ENCODE assay signal across 13 mouse cellular contexts in the genomic region with DNA sequence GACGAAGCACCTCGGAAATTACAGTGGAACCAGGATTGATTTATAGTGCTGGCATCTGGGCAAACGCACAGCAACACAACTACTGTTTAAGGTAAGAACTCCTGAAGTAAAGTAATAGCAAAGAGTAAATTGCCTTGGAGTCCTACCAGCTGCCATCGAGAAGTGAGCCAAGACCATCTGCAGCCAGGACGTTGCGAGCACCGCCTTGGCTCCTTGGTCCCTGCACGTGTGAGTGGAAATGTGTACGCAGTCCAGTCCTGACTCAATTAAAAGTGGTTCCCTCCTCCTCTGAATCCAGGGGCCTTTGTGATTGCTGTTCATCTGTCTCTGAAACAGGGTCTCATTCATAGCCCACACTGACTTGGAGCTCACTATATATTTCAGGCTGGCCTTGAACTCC.
DNase-seq lines count a peak whose midpoint lies in the region; ATAC-seq lines count a peak whose summit lies in the region.
"Had no signal": no experiment of that assay in that cellular context is flagged by ENCODE, and none has a peak within 500 bp of the region (broad histone marks: within the 10 kb centered on the region; RNA-seq: fewer than 3 reads in every experiment).

No protein-coding gene starts in this region.

- H3K4me1 ChIP-seq in heart, embryonic 16.5 days (ENCODE audit: control insufficient read depth, insufficient read depth, low read length), result peaks cover 64% of the 10 kb centered on the region

- no peaks in the 10 kb centered on the region for H3K36me3 ChIP-seq in heart, embryonic 16.5 days (ENCODE audit: control insufficient read depth, insufficient read depth)

- no peak for ATAC-seq in heart, embryonic 16.5 days (replicated peaks; ENCODE audit: extremely low read depth, insufficient read depth, low FRiP score)
- ATAC-seq in cerebellum, adult (ENCODE audit: insufficient number of reproducible peaks, low FRiP score, low TSS enrichment), result no peak
- ATAC-seq: inflammation-experienced regulatory T-cells, adult 6 months had no signal

- H3K9ac ChIP-seq in heart, embryonic 16.5 days (ENCODE audit: low read length), result peak overlapping the region; percentile 35; the same call in 1 of the 2 replicates

- peak; percentile 58 to 65 for DNase-seq in cerebellum, postnatal 10 days
- DNase-seq in cerebellum, adult 9-10 months, result no peak
- no peak for DNase-seq in heart, postnatal 25 days (ENCODE audit: low spot score)
- peak; percentile 39 for DNase-seq in testis, postnatal 10 days (ENCODE audit: low spot score)
- no peak for DNase-seq in testis, postnatal 14 days (ENCODE audit: low spot score)
- no peak for DNase-seq in MN1 (ENCODE audit: low spot score)
- DNase-seq: adrenal gland, postnatal 25 days; cerebellum, adult 11 months; lung, adult 2 months; right cerebral cortex, postnatal 4 days had no signal

- intact Hi-C loops in heart, postnatal 25 days (cut with DNase I), result no loop called here

- H3K4me3 ChIP-seq in heart, embryonic 16.5 days (ENCODE audit: low read length), result no peak overlapping the region

- no peaks in the 10 kb centered on the region for H3K27me3 ChIP-seq in heart, embryonic 16.5 days (ENCODE audit: control insufficient read depth, insufficient read depth, low read length)

- H3K4me2 ChIP-seq in heart, embryonic 16.5 days (ENCODE audit: low read depth, low read length), result no peak overlapping the region; the same call in 1 of the 2 replicates

- 58% methylated on average over 9 of the region's 9 CpGs for WGBS in heart, embryonic 16.5 days

- H3K9me3 ChIP-seq in heart, embryonic 16.5 days (replicated peaks; ENCODE audit: control insufficient read depth, low read length), result no peaks in the 10 kb centered on the region

- H3K27ac ChIP-seq in heart, embryonic 16.5 days (ENCODE audit: low read length), result no peak overlapping the region; the same call in 1 of the 2 replicates

Comparison
In these comparisons a context has a peak if more than half of its experiments do, and no peak if none do; other contexts are left out.
1. DNase-seq: peak in cerebellum, postnatal 10 days (2 of 2) and testis, postnatal 10 days (single experiment); none in cerebellum, adult 9-10 months (single experiment), heart, postnatal 25 days (single experiment), testis, postnatal 14 days (single experiment) and MN1 (single experiment).